Mouse (Mus musculus) NIH3T3 (cell line): ENCODE data around the gene 4930550C14Rik.
A peak's percentile ranks its signal among the peaks of the same experiment; 100 is the strongest.

ENCODE experiments used
- DNase-seq: peaks from one replicate; pipeline ENCODE4 v3.0.0-alpha.2; 2012; ENCODE audit warnings: low read depth

4930550C14Rik gene

DNA sequence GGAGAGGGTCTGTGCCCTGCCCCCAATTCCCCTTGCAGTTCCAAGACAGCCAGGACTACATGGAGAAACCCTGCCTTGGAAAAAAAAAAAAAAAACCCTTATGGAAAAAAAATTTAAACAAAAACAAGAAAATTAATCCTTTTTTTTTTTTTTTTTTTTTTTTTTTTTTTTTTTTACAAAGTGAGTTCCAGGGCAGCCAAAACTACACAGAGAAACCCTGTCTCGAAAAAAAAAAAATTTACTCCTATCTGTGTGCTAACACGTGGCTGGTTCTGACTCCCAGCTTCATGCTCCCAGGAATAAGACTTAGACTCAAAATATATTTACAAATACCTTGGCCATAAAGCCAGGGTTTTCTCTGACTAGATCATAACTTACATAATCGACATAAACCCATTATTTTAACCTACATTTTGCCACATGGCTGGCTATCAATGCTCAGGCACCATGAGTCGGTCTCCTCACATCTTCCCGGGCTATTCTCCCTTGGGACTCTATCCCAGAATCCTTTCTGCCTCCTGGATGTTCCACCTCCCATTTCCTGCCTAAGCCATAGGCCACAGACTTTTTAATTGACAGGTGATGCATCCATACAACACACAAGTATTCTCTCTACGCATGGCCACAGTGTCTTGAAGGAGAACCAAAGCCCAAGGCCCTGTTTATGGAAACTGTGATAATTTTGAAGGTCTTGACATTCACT is 2.1 kb downstream of the 4930550C14Rik start:
- peak; percentile 59 for DNase-seq

DNA sequence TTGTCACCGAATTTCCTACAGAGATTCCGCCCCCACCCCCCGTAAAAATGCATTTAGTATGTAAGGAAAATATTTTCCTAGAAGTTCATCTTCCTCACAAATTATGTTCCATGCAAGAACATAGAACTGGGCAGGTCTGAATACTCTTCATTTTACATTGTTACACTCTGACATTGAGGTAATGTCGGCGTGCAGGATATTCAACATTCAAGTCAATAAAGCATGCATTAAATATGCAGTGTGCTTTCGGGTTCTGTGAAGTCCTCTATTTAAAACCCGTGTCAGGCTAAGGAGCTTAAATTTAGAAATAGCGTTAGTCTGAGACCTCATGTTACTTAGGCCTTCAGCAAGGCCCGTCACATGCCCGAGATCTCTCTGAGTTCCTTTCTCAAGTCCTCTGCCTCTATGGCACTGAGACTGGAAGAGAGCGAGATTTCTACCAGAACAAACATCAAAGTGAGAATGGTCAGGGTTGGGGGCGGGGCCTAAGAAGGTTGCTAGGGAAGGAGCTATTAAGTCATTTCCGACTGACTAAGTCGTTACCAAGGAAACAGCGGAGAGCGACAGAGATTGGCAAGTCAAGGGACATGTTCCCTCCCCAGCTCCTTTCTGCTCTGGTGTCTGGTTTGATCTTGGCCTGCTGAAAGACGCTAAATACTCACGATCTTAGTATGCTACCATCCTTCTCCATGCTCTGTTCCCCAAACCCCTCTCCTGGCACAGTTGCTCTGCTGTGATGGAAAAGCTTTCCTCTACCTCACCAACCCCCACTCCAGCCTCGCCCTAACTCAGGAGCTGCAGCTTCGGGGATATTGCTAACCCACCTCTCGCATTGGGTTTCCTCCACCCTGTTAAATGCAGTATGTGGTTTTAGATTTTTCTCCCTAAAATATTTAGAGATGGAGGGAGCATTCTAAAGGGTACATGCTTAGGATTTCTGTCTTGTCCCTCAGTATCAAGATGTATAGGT is 2.9 kb downstream of the 4930550C14Rik start:
- peak; percentile 81 for DNase-seq

DNA sequence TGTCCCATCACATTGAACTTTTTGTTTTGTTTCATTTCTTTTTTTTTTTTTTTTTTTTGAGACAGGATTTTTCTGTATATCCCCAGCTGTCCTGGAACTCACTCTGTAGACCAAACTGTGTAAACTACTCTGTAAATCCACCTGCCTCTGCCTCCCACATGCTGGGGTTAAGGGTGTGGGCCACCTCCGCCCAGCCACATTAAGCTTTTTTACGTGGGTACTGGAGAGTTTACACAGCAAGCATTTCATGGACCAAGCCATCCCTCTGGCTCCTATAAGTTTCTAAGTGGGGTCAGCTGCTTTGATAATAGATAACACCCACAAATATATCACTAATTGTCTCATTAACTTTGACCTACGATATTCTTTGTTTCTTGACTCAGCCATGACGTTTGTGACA is 6.4 kb downstream of the 4930550C14Rik start:
- DNase-seq = no peak

DNA sequence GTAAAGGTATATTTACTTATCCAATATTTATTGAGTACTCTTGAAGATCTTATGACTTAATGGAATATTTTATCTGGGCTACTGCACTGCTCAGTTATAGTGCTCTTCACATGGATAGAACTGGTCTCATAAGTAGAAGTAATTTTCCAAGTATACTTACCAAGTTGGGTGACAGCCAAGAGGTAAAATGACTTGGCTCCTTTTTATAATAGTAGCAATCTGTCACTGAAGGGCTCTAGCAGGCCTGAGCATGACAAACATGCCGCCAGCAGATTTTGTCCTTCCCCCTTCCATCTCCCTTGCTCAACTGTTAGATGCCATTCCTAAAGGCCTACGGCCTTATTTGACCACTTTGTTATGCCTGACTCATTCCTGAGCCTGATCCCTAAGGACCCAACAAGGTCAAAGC is 6.8 kb downstream of the 4930550C14Rik start:
- DNase-seq = peak; percentile 68

DNA sequence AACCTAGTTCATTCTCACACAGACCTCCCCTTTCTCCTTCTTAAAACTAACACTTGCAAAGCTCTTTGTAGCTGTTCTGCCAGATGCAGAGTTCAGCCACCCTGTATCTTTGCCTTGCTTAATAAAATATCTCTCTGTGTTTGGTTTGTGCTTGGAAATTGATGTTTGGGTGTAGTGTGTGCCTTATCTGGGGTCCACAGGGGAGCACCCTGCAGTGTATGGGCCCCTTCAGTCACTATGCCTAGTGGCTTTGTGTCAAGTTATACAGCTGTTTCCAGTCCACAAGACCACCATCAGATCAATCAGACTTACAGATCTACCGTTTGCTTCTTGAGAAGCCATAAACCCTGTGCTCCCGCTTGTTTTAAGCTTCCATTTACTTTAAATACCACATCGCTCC is 7.3 kb downstream of the 4930550C14Rik start:
- no peak for DNase-seq

DNA sequence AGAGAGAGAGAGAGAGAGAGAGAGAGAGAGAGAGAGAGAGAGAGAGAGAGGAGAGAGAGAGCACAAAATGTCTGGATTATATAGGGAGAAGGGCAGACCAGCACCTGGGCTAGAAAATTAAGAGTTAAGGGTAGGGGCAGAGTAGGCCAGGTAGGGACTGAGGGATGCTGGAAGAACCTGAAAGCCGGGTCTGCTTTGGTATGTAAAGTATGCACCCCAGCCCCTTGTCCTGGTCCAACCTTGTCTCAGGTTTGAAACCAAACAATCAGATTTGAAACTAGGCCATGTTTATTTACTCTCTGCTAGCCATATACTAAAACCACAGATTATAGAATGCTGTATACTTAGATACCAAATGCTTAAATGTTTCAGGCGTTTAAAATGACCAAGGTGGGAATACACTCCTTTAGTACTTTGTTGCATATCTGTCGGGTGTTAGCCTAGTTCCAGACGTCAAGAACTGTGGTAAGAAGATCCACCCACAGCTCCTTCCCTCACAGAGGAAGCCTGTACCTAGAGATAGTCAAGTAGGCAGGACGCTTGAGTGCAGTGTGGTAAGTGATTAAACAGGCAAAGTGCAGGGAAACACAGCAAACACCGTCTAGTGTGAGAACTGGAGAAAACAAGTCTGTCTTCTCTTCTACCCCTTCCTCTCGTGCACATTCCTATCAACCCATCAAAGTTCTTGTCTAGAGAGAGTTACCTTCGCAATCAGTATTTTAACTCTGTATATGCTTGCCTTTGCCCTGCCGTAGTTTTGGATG is 20.2 kb downstream of the 4930550C14Rik start:
- no peak for DNase-seq

DNA sequence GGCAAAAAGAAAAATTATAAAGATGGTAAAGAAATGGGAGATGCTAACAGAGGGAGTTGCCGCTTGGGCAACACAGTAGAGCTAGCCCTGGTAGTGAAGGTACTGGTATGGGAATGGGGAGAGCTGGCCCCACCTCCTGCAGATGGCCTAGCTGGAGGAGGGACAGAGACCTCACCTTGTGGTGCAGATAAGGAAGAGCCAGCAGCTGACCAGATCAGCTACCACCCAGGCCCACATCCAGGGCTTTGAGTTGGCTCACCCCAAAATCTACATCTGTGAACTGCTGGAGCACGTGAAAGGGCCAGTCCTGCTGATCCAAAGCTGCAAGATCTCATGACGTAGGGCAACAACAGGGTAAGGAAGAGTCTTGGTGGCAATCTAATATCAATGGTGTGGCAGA is 24.6 kb downstream of the 4930550C14Rik start:
- DNase-seq = no peak

DNA sequence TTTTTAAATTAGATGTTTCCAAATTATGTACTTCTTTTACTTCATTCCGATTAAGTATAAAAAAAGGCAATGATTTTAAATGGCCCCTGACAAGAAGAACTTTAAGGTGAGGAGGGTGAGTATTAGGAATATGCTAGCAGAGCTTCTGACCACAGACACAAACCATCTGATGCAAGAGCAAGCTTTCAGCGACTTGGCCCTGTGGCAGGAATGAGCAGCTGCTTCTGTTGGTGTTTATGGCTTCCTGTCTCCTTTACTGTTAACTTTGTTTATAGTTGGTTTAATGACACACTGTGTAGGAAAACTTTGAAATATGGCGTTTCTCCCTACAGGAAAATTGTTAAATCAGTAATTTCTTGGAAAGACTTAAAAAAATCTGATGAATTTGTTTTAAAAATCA is 25.5 kb downstream of the 4930550C14Rik start:
- DNase-seq = no peak

DNA sequence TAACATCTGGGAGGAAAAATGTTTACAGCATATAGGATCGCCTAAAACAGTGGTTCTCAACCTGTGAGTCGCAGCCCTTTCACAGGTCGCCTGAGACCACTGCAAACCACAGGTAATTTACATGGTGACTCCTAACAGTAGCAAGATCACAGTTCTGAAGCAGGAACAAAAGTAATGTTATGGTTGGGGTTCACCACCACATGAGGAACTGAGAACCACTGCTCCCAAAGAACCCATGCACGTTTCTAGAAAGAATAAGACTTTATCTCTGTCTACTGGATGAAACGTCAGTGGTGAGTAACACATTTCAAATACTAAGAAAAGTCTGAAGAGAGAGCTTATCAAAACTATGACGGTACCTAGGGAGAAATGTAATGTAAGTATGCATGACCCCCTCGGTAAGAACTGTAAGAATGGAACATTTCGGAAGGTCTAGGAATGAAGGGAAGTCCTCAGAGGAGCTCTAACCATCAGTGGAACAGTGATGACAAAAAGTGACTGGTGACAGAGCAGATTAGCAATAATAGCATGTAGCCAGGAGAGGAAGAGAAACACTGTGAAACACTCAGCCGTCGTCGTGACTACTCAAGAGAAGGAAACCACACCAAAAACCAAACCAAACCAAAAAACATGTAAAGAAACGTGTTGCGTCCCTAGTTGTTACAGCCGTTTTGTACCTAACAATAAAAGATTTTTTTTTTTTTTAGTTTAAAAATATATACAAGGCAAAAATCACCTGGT is 33.9 kb downstream of the 4930550C14Rik start:
- no peak for DNase-seq

DNA sequence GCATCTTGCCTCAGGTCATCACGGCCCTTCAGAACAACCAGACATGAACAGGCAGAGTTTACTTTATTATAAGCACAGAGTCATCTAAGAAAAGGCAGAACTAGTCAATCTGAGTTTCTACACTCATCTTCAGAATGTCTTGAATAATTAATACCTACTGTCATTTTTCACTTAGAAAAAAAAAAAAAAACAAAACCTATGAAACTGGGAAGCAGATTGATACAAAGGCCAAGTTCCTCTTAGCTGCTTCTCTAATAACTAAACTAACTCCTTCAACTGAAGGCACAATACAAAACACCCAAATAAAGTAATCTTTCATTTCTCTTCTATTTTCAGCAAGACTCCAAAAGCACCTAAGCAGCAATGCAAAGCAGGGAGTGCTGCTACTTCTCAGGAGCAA is 48.5 kb downstream of the 4930550C14Rik start:
- no peak for DNase-seq

DNA sequence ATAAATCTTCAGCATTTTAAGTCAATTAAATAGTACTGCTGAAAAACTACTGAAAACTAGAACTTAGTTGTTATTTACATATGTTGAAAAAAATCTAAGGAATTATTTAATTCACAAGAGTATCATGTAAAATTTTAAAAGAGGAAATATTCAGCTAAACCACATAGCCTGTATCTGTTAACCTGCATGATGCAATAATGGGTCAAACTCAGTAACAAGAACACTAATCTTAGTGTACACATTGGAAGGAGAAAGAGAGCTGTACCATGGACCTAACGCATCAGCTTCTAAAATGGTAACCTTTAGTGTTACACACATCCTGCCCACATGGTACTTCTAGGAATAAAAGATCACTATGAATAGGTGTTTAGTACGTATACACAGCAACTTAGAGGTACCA is 49.9 kb downstream of the 4930550C14Rik start:
- DNase-seq = no peak

DNA sequence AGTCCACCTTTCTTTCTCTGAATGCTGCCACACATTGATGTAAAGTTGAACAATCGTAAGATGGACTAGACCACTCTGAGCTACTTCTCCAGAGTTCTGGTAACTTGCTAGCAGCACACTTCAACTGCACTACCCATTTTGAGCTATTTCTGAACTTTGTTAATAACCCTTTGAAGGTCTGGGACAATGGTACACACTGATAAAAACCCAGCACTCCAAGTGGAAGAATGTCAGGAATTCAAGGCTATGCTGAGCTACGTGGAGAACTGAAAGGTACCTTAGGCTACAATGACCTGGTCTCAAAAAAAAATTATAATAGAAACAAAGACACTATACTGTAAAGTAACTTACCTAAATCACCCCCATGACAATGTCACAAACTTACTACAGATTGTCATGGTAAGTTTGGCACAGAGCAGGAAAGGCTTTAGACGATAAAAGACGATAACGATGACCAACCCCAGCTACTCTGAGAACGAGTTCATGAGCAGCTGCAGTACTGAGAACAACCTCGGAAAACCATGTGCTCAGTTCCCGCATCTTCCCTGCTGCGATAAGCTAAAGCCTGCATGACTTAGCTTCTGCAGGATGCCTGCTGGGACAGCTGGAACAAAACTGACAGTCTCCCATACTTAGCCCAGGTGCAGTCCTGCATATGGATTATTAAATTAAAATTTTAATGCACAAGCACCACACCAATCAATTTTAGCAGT is 70.8 kb downstream of the 4930550C14Rik start:
- no peak for DNase-seq
